Mouse (Mus musculus): ENCODE measurements at regions not wholly inside any gene's neighbourhood (a gene's known extent, or its start where the extent isn't known, plus 50 kb on each side); places are given as distances from the start of the nearest gene placed in this dataset.

- TF ChIP-seq POLR2A (IDR thresholded peaks at IDR 0.05; ENCODE audit: control insufficient read depth, extremely low read depth, insufficient read depth, low read length, poor library complexity), result no peak
- TF ChIP-seq CTCF (IDR thresholded peaks at IDR 0.05; ENCODE audit: borderline replicate concordance, control insufficient read depth, extremely low read depth, insufficient read depth, low read length, poor library complexity), result no peak
These were observed 197.0 kb downstream of the Dact1 start for GRCm38 (mm10) chr12:71506716-71507115.
